Mouse (Mus musculus): ENCODE data around the gene Rin1. TPM values are rescaled to one million over a fixed set of nuclear protein-coding genes. Genes with fewer than 3 reads are reported as not detected.
A peak's percentile ranks its signal among the peaks of the same experiment; 100 is the strongest.
"Not testable (repeated sequence)": the region's sequence is repeated elsewhere in the genome, so short reads cannot be mapped to it uniquely, and the experiment has no call there.

Rin1 gene
- total RNA-seq, 2 experiments from 2014 or later, result 1.3 to 2.1 TPM

DNA sequence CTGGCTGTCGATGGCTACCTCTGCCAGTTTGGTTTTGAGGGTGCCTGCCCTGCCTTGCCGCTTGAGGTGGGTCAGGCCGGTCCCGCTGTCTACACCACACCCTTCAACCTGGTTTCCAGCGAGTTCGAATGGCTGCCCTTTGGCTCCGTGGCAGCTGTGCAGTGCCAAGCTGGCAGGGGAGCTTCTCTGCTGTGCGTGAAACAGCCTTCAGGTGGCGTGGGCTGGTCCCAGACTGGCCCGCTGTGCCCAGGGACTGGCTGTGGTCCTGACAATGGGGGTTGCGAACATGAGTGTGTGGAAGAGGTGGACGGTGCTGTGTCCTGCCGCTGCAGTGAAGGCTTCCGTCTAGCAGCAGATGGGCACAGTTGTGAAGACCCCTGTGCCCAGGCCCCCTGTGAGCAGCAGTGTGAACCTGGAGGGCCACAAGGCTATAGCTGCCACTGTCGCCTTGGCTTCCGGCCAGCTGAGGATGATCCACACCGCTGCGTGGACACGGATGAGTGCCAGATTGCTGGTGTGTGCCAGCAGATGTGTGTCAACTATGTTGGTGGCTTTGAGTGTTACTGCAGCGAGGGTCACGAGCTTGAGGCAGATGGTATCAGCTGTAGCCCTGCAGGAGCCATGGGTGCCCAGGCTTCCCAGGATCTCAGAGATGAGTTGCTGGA, 18.4 kb downstream of the Rin1 start:
- no peak for DNase-seq

DNA sequence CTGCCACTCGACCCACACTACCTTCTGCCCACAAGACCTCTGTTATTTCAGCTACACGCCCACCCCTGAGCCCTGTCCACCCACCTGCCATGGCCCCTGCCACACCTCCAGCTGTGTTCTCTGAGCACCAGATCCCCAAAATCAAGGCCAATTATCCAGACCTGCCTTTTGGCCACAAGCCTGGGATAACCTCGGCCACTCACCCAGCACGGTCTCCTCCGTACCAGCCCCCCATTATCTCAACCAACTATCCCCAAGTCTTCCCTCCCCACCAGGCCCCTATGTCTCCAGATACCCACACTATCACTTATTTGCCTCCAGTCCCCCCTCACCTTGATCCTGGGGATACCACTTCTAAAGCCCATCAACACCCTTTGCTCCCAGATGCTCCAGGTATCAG, 19.2 kb downstream of the Rin1 start:
- no peak for DNase-seq

DNA sequence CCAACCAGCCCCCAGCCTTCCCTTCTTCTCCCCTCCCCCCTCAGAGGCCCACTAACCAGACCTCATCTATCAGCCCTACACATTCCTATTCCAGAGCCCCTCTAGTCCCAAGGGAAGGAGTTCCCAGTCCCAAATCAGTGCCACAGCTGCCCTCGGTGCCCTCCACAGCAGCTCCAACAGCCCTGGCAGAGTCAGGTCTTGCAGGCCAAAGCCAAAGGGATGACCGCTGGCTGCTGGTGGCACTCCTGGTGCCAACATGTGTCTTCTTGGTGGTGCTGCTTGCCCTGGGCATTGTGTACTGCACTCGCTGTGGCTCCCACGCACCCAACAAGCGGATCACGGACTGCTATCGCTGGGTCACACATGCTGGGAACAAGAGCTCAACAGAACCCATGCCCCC, 19.7 kb downstream of the Rin1 start:
- no peak for DNase-seq

DNA sequence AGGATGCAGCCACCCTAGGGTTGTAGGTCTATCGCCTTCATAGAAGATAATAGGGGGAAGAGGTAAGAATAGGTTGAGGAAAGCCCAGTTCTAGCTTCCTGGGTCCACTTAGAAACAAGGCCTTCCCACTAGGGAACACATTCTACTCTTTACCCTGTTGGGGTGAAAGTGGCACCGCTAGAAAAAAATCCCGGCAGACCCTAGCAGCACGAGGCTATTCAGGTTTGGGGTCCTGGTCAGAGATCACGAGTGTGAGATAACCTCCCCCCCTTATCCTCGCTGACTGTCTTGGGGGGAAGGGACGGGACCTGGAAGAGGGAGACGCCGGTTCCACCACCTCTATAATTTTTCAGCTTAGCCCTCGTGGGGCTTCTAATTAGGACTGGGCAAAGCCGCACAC, 20.8 kb downstream of the Rin1 start:
- DNase-seq, result no peak

DNA sequence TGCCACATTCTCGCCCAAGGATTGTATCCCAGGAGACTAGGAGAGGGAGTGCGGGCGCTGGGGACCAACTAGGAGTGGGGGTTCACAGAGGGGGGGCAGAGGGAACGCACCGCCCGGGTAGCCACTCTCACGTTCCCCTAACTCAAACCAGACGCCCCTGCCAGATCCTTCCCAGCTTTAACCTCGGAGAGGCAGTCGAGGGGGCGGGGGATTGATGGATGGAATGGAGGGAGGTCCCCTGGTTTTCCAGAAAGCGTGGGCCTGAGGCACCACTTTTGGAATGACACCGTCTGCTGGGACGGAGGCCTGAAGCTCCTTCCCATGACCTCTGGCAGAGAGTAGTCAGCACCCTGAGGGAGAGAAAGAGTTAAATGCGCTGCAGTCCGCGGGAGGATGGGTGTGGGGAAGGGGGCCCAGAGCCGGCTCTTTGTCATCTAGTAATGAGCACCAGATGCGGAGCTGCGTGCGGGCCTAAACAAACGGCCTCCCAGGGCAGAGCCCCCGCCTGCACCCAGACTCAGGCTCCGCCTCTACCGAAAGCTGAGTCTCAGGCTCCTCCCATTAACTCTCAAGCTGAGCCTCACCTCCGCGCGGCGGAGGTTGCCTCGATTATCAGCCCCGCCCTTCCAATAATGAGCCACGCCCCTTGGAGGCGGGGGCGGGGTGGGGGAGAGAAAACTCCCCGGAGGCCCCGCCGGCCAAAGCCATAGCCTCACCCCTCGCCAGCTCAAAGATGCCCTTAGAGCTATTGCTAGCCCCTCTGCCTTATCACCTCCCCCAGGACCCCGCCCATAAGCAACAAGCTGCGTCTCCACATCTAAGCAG, 21.5 kb downstream of the Rin1 start:
- peak; percentile 82 for DNase-seq

DNA sequence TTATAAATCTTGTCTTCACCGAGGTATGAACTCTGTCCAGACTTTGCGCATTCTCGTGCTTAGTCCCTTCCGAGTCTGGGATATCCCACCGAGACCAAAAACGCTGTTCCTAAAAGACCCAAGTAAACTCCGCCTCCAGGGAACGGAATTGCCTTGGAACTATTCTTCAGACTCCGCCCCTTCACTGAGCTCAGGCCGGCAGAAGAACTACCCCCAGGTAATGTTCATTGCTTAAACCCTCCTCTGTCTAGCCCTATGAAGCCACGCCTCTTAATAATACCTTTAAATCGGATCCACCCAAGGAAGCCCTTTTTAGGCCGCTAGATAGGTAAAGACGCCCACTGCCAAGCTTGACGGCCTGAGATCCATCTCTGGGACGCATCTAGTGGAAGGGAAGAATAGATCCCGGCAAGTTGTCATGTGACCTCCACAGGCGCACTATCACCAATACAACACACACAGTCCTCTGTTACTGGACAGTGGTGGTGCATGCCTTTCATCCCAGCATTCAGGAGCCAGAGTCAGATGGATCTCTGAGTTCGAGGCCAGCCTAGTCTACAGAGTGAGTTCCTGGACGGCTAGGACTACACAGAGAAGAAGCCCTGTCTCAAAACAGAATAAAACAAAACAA, 22.2 kb downstream of the Rin1 start:
- DNase-seq, result no peak

DNA sequence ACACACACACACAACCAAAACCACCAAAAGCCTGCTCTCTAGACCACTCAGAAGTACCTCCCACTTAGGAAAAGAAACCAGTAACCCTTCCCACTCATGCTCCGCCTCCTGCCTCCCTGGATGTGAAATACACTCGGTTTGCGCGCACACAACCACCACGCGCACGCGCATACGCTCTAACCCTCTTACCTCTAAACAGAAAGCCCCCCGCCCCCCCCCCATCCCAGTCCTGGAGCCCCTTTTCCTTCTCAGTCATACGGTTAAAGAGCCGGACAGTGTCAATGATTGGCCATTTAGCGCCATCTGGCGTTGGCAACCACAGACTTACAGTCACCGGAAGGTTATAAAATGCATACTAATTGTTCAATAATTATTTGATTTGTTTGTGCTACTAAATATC, 22.7 kb downstream of the Rin1 start:
- DNase-seq, result no peak

DNA sequence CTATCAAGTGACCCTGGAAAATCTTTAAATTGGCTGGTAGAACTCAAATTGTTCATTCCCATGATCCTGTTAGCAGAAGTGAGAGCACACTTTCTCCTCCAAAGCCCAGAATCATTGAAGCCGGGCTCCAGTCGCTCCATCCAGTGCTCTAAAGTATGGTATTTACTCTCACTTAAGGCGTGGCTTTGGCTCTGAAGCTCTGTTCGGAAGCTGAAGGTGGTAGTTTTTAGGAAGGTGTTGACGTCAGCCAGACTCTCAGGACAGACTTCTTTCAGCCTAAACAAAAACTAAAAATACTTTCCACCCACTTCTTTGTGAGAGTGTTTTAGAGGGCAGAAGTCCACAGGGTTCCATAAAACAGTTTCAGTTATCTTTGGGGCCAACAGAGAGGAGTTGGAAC, 23.2 kb downstream of the Rin1 start:
- no peak for DNase-seq

DNA sequence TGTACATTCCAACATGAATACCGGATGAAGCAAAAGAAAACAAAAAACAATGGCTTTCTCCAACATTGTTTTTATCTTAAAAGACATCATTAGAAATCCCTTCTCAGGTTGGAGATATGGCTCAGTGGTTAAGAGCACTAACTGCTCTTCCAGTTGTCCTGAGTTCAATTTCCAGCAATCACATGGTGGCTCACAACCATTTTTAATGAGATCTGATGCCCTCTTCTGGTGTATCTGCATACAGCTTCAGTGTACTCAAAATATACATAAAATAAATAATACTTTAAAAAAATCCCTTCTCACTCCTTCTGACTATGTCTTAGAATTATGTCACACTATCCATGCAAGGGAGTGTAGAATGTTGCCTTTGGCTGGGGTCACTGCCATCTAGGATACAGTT, 29.0 kb downstream of the Rin1 start:
- DNase-seq, result no peak

DNA sequence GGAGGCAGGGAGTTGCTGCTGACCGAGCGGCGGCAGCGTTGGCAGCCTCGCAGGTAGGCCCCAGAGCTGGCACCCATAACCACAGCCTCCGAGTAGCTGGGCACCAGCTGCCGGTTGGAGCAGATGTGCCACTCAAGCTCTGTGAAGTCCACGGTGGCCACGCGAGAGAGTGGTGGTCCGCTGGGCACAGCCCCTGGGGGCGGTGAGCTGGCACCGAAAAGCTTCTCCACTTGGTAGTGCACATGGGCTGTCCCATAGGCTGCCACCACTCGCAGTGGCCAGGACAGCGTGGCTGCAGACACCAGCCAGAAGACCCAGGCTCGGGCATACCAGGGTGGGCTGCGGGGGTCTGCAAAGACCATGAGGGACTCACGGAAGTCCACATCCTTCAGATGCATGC, 31.7 kb downstream of the Rin1 start:
- DNase-seq, result no peak

DNA sequence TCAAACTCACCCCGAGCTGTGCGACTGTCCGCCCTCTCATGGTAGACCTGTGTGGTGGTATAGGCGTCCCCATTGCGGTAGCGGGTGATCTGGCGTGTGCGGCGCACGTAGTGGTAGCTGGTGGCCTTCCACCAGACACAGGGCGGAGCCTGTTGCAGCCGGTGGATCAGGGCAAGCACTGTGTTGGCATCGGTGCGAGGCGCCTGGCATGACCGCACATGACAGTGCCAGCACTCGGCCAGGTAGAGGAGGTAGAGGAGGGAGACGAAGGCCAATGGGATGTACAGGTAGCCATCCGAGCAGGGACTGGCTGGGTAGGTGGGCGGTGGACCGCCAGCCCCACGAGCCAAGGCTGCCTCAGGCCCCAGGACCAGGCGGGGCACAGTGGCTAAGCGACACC, 32.3 kb downstream of the Rin1 start:
- no peak for DNase-seq

DNA sequence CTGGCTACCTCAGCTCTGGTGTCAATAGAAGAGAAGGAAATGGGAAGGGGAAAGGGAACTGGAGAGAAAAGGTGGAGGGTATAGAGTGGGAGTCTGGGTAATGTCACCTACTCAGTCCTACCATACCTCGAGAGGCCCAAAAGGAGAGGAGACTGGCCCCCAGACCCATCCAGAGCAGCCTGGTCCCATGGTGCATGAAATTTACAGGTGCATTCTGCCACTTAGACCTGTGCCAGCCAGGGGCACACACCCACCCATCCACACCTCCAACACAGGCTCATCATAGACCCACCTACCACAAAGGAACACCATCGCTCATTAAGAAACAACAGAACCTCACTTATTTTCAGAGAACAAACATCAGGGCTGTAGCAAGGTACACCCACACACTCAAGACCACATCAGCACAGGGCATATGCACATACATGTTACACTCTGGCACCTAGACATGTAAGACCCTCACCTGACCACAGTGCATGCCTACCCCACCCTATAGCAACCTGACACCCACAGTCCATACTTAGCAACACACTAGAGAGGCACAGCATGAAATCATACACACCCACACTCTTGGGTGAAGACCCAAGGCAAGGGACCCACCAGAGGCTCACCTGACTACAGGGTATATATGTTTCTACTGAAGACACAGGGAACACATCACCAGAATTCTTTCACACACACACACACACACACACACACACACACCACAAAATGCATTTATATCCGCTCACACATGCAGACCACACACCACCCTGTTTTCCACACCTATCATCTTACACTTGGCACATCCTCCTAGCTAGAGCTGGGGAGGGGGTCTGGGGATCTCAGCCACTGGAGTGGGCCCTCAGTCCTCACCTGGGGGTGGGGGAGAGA, 33.9 kb downstream of the Rin1 start:
- DNase-seq, result no peak

DNA sequence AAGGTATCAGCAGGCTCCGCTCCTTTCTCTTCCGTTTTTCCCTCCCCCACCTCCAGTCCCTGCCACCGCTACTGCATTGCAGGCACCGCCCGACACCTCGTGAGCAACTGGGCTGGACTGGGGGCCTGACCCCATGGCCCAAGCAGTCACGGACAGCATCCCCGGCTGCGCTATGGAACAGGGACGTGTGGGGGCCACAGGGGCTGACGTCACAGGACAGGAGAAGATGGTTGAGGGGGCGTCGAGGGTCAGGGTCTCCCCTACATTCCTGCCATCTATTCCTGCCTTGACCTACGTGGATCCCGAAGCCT, 34.5 kb downstream of the Rin1 start:
- DNase-seq, result no peak

DNA sequence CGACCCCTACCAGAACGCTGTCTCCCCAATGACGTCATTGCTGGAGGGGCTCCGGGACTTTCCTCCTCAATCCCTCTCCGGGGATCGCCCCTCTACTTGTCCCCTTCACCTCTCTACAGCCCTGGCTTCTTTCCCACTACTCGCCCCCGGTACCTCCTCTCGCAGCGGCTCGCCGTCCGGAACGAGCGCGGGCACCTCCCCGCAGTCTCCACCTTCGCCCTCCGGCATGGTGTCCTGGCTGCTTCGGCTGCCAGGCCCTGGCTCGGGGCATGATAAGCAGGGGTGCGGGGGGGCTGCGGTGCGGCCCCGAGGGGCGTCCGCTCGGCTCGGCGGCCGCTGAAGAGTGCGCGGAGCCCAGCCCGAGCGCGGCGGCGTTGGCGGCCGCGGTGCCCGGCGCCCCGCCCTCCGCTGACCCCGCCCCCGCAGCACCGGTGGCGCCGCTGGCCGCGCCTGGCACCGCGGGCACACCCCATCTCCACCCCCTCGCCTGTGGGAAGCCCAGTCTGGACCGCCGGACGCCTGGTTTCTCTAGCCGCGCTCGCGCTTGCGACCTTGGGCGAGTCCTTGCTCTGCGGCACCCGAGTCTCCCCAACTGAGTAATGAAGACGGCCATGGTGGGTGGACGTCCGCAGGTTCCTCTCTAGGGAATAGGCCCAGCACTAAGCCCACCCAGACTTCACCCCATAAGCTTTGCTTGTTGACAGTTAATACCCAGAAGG, 35.0 kb downstream of the Rin1 start, which contains the start of gene Tmem151a:
Gene Tmem151a, minus strand, starts transcription at position 387 of the 719 bp plus-strand sequence.
- no peak for DNase-seq

DNA sequence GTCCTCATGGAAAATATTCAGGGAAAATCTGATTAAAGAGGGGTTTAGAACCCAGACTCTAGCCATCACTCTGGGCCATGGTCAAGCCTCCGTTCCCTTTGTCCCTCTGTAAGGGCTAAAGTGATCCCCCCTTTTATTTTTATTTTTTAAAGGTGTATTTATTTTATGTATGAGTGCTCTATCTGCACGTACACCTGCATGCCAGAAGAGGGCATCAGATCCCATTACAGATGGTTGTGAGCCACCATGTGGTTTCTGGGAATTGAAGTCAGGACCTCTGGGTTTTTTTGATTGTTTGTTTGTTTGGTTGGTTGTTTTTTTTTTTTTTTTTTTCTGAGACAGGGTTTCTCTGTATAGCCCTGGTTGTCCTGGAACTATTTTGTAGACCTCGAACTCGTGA, 36.3 kb downstream of the Rin1 start:
- DNase-seq, result not testable (repeated sequence)

DNA sequence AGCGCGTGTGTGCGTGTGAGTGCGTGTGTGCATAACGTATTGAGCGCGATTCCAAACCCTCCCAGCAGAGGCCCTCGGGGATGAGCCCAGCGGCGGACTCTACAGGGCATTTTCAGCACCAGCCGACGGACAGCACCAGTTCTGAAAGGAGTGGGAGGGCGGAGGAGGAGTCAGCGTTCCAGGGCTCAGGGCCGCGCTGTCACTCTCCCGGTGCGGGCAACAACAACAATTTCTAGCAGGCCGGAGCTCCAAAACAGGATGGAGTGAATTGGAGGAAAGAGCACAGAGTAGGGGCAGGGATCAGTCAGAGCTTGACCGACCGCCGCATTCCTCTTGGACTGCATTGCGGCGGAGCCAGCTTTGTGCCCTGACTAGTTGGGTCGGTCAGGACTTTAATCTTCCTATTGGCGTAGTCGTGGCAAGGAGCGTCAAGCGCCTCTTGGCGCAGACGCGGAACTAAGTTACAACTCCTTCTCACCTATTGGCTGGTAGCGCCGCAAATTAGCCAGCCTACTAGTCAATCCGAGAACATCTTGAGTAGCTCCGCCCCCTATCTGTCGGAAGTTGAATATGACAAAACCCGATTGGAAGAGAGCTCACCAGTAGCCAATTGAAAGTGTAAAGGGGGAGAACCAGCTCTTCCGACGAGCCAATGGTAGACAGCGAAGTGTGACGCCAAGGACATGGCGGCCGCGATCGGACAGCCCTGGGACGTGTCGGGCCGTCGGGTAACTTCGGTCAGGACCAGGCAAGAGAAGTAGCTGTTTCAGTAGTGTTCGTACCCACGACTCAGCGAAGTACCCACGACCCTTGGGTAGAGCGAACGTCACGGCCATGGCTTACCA, 37.8 kb downstream of the Rin1 start, which contains the start of gene Yif1a:
Gene Yif1a, plus strand, starts transcription at position 655 of the 845 bp plus-strand sequence.
- DNase-seq, result peak; percentile 96

DNA sequence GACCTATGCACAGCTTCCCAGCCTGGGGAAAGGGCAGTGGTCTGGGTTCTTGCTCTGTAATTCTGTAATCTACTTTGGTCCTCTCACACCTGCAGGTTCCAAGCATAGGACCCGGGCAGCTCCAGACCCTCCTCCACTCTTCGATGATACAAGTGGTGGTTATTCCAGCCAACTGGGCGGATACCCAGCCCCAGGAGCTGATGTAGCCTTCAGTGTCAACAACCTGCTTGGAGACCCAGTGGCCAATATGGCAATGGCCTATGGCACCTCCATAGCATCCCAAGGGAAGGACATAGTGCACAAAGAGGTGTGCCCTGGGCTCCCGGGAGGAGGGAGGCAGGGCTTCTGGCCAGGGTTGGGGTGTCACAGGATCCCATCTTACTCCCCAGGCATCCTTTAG, 39.0 kb downstream of the Rin1 start:
- DNase-seq, result no peak

DNA sequence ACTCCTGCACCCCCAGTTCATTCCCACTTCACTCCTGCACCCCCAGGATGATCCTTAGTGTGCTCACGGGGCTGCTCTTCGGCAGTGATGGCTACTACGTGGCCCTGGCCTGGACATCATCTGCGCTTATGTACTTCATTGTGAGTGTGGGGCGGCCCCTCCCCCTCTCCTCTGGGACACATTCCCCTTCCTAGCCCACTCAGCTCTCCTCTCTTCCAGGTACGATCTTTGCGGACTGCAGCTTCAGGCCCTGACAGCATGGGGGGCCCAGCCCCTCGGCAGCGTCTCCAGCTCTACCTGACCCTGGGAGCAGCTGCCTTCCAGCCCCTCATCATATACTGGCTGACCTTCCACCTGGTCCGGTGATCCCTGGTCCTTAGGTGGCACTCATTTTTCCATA, 41.8 kb downstream of the Rin1 start:
- DNase-seq, result no peak

DNA sequence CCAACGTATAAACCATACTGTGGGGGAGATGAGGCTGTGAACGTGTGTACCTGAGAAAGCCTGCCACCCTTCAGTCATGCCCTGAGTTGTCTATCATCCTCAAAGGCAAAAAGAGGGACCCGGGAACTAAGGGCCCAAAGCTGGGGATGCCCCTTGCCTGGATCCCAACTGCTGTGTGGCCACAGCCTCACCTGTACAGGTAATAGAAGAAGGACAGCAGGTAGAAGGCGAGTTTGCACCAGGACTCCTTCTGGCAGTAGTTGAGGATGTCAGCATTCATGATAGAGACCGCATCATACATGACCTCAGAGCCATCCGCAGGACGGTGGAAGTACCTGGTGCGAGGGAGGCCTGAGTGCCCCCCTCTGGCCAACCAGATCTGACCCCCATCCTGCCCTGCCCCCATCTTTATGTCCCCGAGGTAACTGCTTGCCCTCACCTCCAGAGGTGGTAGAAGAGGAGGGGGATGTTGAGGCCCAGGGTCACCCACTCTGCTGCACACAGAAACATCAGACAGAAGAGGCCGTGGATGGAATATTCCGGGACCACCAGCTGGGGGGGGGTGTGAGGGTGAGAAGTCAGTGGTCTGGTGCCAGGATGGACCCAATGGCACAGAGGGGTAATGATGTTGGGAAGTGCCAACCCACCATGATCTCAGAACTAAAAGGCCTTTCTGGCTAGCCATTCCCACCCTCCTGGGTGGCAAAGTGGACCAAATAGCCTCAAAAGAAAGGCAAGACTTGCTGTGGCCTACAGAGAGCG, 43.4 kb downstream of the Rin1 start:
- no peak for DNase-seq

DNA sequence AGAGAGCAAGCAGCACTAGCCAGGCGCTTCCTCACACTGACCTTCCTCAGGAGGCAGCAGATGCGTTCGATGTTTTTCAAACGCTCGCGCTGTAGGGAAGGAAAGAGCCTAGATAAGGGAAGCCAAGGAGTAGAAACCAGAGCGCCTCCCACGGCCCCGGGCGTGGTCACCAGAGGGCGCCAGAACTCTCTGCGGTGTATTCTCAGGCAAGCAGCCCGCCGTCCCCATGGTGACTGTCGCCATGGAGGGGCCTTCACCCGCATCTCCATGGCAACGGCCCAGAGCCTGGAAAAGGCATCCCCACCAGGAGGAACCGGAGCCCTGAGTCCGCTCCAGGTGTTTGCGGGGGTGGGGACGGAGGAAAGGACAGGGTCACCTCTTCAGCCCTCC, 44.0 kb downstream of the Rin1 start:
- peak; percentile 78 for DNase-seq
